Mouse (Mus musculus) right cerebral cortex, adult 18-20 months (tissue): Measurements from ENCODE around the gene Ric3.
"Not testable (repeated sequence)": the region's sequence is repeated elsewhere in the genome, so short reads cannot be mapped to it uniquely, and the experiment has no call there.

Experiments used
- DNase-seq: peaks from one replicate; pipeline ENCODE4 v3.0.0; 2022; ENCODE audit warnings: mixed read lengths

Ric3 gene

GRCm38 (mm10) chr7:109083113-109083812 lies at the start of gene Ric3:
Gene Ric3, minus strand, starts transcription at chr7:109083331.
- peak; percentile 94 for DNase-seq

- DNase-seq, result no peak
These were observed 48.4 kb upstream of the Ric3 start for GRCm38 (mm10) chr7:109131565-109131964.

- no peak for DNase-seq
These were observed 47.0 kb upstream of the Ric3 start for GRCm38 (mm10) chr7:109129946-109130686.

GRCm38 (mm10) chr7:109129442-109129841 lies 46.3 kb upstream of the Ric3 start:
- no peak for DNase-seq

GRCm38 (mm10) chr7:109115929-109116328 lies 32.8 kb upstream of the Ric3 start:
- no peak for DNase-seq

- DNase-seq, result not testable (repeated sequence)
These were observed 32.4 kb upstream of the Ric3 start for GRCm38 (mm10) chr7:109115488-109115887.

- no peak for DNase-seq
These were observed 31.8 kb upstream of the Ric3 start for GRCm38 (mm10) chr7:109114950-109115349.

GRCm38 (mm10) chr7:109111000-109111399 lies 27.9 kb upstream of the Ric3 start:
- DNase-seq, result peak; percentile 77

GRCm38 (mm10) chr7:109104894-109105293 lies 21.8 kb upstream of the Ric3 start:
- no peak for DNase-seq

GRCm38 (mm10) chr7:109101167-109101566 lies 18.0 kb upstream of the Ric3 start:
- DNase-seq, result no peak

- peak; percentile 61 for DNase-seq
These were observed 15.3 kb upstream of the Ric3 start for GRCm38 (mm10) chr7:109098145-109099018.

- DNase-seq, result no peak
These were observed 14.1 kb upstream of the Ric3 start for GRCm38 (mm10) chr7:109097203-109097602.

- DNase-seq, result no peak
These were observed 13.5 kb upstream of the Ric3 start for GRCm38 (mm10) chr7:109096618-109097017.

GRCm38 (mm10) chr7:109094294-109094693 lies 11.2 kb upstream of the Ric3 start:
- no peak for DNase-seq

- DNase-seq, result not testable (repeated sequence)
These were observed 8.2 kb upstream of the Ric3 start for GRCm38 (mm10) chr7:109091316-109091715.

- no peak for DNase-seq
These were observed 3.8 kb upstream of the Ric3 start for GRCm38 (mm10) chr7:109086946-109087345.

- no peak for DNase-seq
These were observed 668 bp upstream of the Ric3 start for GRCm38 (mm10) chr7:109083813-109084184.

GRCm38 (mm10) chr7:109082269-109083112 lies 640 bp downstream of the Ric3 start:
- DNase-seq, result no peak

- no peak for DNase-seq
These were observed 10.8 kb downstream of the Ric3 start for GRCm38 (mm10) chr7:109072326-109072725.

- no peak for DNase-seq
These were observed 13.5 kb downstream of the Ric3 start for GRCm38 (mm10) chr7:109069641-109070040.

GRCm38 (mm10) chr7:109059536-109059935 lies 23.6 kb downstream of the Ric3 start:
- DNase-seq, result no peak

GRCm38 (mm10) chr7:109050831-109051230 lies 32.3 kb downstream of the Ric3 start:
- DNase-seq, result no peak
